Mouse (Mus musculus) kidney, adult 2 months (tissue): Measurements from ENCODE around the gene Ttc7b. TPM values are rescaled to one million over a fixed set of nuclear protein-coding genes. Genes with fewer than 3 reads are reported as not detected.

ENCODE experiments used
- DNase-seq: peaks from one replicate; pipeline ENCODE4 v3.0.0; 2021
- H3K27ac ChIP-seq: fragments of 200-500 bp; 2 replicates; pipeline ENCODE4 v1.5.1; 2012; ENCODE audit warnings: low read depth, low read length, control low read depth, inconsistent platforms; ENCODE audit not compliant: insufficient read depth
- H3K27me3 ChIP-seq: fragments of 200-500 bp; replicated peaks from 2 replicates; pipeline ENCODE4 v1.6.1; 2012; ENCODE audit warnings: mild to moderate bottlenecking, moderate library complexity, low read length, inconsistent platforms; ENCODE audit not compliant: control insufficient read depth, insufficient read depth
- H3K36me3 ChIP-seq: fragments of 200-500 bp; 2 replicates; pipeline ENCODE4 v1.6.1; 2012; ENCODE audit warnings: mild to moderate bottlenecking, moderate library complexity, low read length, inconsistent platforms; ENCODE audit not compliant: control insufficient read depth, insufficient read depth
- H3K4me1 ChIP-seq: fragments of 200-500 bp; 2 replicates; pipeline ENCODE4 v1.6.1; 2011; ENCODE audit warnings: low read length; ENCODE audit not compliant: control insufficient read depth, insufficient read depth
- H3K4me3 ChIP-seq: fragments of 200-500 bp; 2 replicates; pipeline ENCODE4 v1.5.1; 2011; ENCODE audit warnings: mild to moderate bottlenecking, low read depth, low read length, control low read depth; ENCODE audit not compliant: insufficient read depth
- CTCF ChIP-seq: fragments of 200-500 bp; conservative IDR thresholded peaks from 2 replicates; pipeline ENCODE4 v1.5.1; 2011; ENCODE audit warnings: low read depth, mild to moderate bottlenecking, control low read depth, low read length, moderate library complexity, mixed read lengths; ENCODE audit not compliant: insufficient read depth, insufficient read length
- POLR2A ChIP-seq: fragments of 200-500 bp; IDR thresholded peaks from one replicate; pipeline ENCODE4 v1.6.1; 2011; ENCODE audit warnings: low read depth, low read length, control low read depth
- WGBS: fragments of 180-500 bp; shearing (Covaris S2); methylation state at CpG from one replicate; pipeline ENCODE4 v1.1.7; 2018; 5-methylcytosine and 5-hydroxymethylcytosine counted together
- polyA plus RNA-seq: library from polyadenylated mRNA; depleted of rRNA; stranded (reverse); fragments of >200 nt; gene quantifications from 2 replicates; pipeline ENCODE4 v1.2.3, GENCODE M21; 2012

Gene Ttc7b
- polyA plus RNA-seq, 1 experiment, result 42.1 TPM

GRCm38 (mm10) chr12:100419946-100420874, 100.4 kb downstream of the Ttc7b start:
- DNase-seq, result no peak
- Histone ChIP-seq H3K36me3 (peaks cover 2% of the 10 kb centered on the region; the same call in 1 of the 2 replicates), H3K27me3 (no peaks in the 10 kb centered on the region), H3K27ac (no peak overlapping the region), H3K4me1 (peaks cover 4% of the 10 kb centered on the region; the same call in 1 of the 2 replicates), H3K4me3 (no peak overlapping the region)
- 83% methylated on average over 9 of the region's 9 CpGs for WGBS
- no peak for TF ChIP-seq CTCF
- no peak for TF ChIP-seq POLR2A

GRCm38 (mm10) chr12:100415802-100416201, 104.8 kb downstream of the Ttc7b start:
- Histone ChIP-seq H3K36me3 (peaks cover 8% of the 10 kb centered on the region), H3K4me1 (no peaks in the 10 kb centered on the region), H3K4me3 (no peak overlapping the region), H3K27me3 (no peaks in the 10 kb centered on the region), H3K27ac (no peak overlapping the region)
- TF ChIP-seq CTCF (no peak), POLR2A (no peak)
- DNase-seq, result no peak
- WGBS, result 69% methylated on average over 6 of the region's 6 CpGs

DNA sequence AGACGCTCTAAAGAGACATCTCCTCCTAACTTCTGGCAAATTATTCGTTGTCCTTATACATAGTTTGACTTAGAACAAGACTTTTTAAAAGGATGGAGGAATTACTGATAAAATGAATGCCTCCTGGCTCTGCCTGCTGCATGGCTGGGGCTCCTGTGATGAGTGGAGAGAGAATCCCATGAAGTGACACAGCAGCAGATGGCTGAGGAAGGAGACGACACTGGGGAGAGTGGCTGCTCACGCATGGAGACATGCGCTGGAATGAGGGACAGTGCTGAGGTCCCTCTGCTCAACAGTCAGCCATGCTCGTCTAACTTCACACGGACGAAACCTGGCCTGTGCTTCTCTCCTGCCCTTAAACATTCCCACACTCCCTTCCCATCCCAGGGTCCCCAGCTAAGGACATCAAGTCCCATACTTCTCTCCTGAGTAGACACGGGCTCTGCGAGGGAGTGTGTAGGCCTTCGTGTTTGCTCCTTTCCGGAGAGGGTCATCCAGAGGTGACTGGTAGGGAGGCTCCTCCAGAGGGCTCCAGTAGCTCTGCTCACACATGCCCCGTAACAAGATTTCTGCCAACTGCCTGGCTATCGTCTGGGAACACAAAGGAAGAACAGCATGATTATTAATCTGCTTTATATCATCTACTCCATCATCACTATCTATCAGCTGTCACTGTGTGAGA, 105.8 kb downstream of the Ttc7b start:
- DNase-seq, result no peak
- TF ChIP-seq POLR2A (no peak), CTCF (no peak)
- Histone ChIP-seq H3K4me3 (no peak overlapping the region), H3K27me3 (no peaks in the 10 kb centered on the region), H3K36me3 (peaks cover 8% of the 10 kb centered on the region), H3K27ac (no peak overlapping the region), H3K4me1 (no peaks in the 10 kb centered on the region)
- WGBS, result 66% methylated on average over 14 of the region's 14 CpGs

DNA sequence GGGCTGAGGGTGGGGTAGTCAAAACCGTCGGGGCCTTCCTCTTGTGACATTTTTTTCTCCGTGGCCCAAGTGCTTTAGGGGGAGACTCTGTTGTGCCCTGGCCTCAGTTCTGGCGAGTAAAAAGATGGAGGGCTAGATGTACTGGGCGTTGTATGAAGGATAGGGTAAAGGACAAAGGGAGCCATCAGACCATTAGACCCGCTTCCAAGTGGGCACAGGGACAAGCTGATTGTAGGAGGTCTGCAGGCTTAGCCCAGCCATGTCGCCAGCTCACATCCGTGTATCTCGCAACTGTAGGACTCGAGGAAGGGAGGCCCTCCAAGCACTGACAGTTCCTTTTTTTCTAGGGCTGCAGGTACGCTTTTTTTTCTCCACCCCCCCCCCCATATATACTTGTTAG, 111.9 kb downstream of the Ttc7b start:
- no peak for DNase-seq
- peaks cover 4% of the 10 kb centered on the region; the same call in 1 of the 2 replicates for H3K36me3 ChIP-seq
- WGBS, result 92% methylated on average over 11 of the region's 11 CpGs
- no peak overlapping the region for H3K27ac ChIP-seq
- H3K4me3 ChIP-seq, result no peak overlapping the region
- TF ChIP-seq POLR2A, result no peak
- TF ChIP-seq CTCF, result no peak
- H3K27me3 ChIP-seq, result no peaks in the 10 kb centered on the region
- H3K4me1 ChIP-seq, result no peaks in the 10 kb centered on the region

DNA sequence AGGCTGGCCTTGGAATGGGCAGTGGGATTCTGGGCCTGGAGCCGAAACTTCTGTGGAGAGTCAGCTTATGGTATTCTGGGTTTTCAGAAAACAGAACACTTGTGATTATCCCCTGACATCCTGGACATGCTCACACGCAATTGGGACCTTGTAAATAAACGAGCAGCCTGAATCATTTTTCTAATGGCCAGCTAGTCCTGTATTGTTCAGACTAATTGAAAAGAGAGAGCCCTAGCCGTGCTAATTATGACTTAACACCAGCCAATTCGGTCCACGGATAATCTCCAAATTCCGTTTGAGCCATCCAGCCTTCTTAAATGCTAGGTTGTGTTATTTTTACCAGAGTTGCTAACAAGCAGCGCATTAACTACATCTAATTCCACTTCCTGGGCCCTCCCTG, 112.5 kb downstream of the Ttc7b start:
- 0 out of 2 replicates have a peak, but pooled peaks cover 2% of the 10 kb centered on the region for H3K36me3 ChIP-seq
- H3K27ac ChIP-seq, result no peak overlapping the region
- no peaks in the 10 kb centered on the region for H3K4me1 ChIP-seq
- no peaks in the 10 kb centered on the region for H3K27me3 ChIP-seq
- 91% methylated on average over 8 of the region's 8 CpGs for WGBS
- DNase-seq, result no peak
- no peak for TF ChIP-seq CTCF
- no peak for TF ChIP-seq POLR2A
- H3K4me3 ChIP-seq, result no peak overlapping the region

GRCm38 (mm10) chr12:100407371-100407770, 113.3 kb downstream of the Ttc7b start:
- Histone ChIP-seq H3K27ac (no peak overlapping the region), H3K4me1 (no peaks in the 10 kb centered on the region), H3K4me3 (no peak overlapping the region), H3K36me3 (no peaks in the 10 kb centered on the region), H3K27me3 (no peaks in the 10 kb centered on the region)
- no peak for DNase-seq
- TF ChIP-seq CTCF (no peak), POLR2A (no peak)
- 84% methylated on average over 7 of the region's 7 CpGs for WGBS

- 69% methylated on average over 11 of the region's 11 CpGs for WGBS
- Histone ChIP-seq H3K27ac (no peak overlapping the region), H3K4me1 (no peaks in the 10 kb centered on the region), H3K36me3 (no peaks in the 10 kb centered on the region), H3K4me3 (no peak overlapping the region), H3K27me3 (no peaks in the 10 kb centered on the region)
- TF ChIP-seq POLR2A (no peak), CTCF (no peak)
- no peak for DNase-seq
Measured at GRCm38 (mm10) chr12:100406094-100406493, 114.5 kb downstream of the Ttc7b start.
